Mouse (Mus musculus) heart, adult 2 months (tissue): ENCODE measurements around the gene Grik1.

Experiments used
- CTCF ChIP-seq: fragments of 200-600 bp; IDR thresholded peaks from 2 replicates; pipeline ENCODE4 v1.8.1; 2022; ENCODE audit warnings: antibody characterized with exemption, mild to moderate bottlenecking, moderate library complexity
- POLR2A ChIP-seq: fragments of 200-500 bp; IDR thresholded peaks from 2 replicates; pipeline ENCODE4 v1.6.1; 2011; ENCODE audit warnings: mild to moderate bottlenecking, low read depth, low read length, control low read depth; ENCODE audit not compliant: insufficient read depth

DNA sequence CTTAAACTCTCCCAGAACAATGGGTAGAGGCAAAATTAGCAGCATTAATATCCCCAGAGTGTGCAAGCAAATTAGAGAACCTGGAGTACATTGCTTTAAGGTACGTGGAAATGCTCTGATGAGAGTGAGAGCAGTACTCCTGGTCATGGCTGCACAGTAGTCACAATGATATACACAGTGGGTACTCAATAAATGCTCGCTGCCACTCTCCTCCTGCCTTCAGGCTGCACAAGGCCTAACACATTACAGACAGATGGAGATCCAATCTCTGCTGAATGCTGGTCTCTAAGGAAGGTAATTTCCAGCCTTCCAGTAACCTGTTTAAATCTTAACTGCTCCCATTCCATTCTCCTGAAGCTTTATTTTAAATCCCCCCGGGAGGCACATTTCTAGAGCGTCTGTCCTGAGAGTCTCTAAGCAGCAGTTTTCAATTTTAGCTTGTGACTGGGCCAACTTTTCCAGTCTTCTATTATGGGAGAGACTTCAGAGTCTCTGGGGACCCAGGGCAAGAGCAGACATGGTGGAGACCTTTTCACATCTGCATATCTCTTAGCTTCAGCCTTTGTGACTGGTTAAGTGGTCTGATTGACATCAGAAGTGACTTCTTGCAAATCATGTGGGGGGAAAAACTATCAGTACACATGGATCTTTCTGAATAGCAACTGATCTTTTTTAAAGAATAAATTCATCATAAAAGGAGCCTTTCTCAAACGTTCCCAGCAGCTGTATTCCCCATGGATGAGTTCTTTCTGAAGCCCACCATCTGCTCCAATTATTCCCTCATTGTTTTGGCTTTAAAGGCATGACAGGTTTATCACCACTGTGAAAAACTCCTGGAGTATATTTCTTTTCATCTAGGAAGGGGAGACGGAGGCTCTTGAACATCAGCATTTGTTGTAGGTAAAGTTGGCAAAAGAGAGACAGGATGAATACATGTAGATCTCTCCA lies 373.6 kb downstream of the Grik1 start:
- no peak for TF ChIP-seq CTCF
- TF ChIP-seq POLR2A = no peak
